Mouse (Mus musculus) neural tube, embryonic 11.5 days (tissue): Measurements from ENCODE around the gene Olfr1250. TPM values are rescaled to one million over a fixed set of nuclear protein-coding genes. Genes with fewer than 3 reads are reported as not detected.
"Not testable (repeated sequence)": the region's sequence is repeated elsewhere in the genome, so short reads cannot be mapped to it uniquely, and the experiment has no call there.

Source experiments
- ATAC-seq: fragments of 200-750 bp; cut with Nextera tagmentation; 2 replicates; pipeline ENCODE4 v1.8.0; 2017; ENCODE audit warnings: moderate number of reproducible peaks, mild to moderate bottlenecking, moderate TSS enrichment, moderate library complexity; ENCODE audit not compliant: insufficient read depth, low FRiP score, low TSS enrichment
- DNase-seq: peaks from one replicate; pipeline ENCODE4 v3.0.0-alpha.2; 2015; ENCODE audit warnings: low spot score
- H3K27ac ChIP-seq: fragments of 300-500 bp; sonication (generic); 2 replicates; pipeline ENCODE4 v1.5.1; 2014; ENCODE audit warnings: low read depth, mild to moderate bottlenecking, low read length
- H3K27me3 ChIP-seq: fragments of 300-500 bp; sonication (generic); 2 replicates; pipeline ENCODE4 v1.6.1; 2014; ENCODE audit warnings: mild to moderate bottlenecking, low read length, mixed read lengths; ENCODE audit not compliant: control insufficient read depth, insufficient read depth
- H3K36me3 ChIP-seq: fragments of 300-500 bp; sonication (generic); 2 replicates; pipeline ENCODE4 v1.6.1; 2014; ENCODE audit warnings: mild to moderate bottlenecking, low read length, moderate library complexity, mixed read lengths; ENCODE audit not compliant: control insufficient read depth, insufficient read depth
- H3K4me1 ChIP-seq: fragments of 300-500 bp; sonication (generic); 2 replicates; pipeline ENCODE4 v1.6.1; 2014; ENCODE audit warnings: low read length, mixed read lengths; ENCODE audit not compliant: control insufficient read depth, insufficient read depth
- H3K4me2 ChIP-seq: fragments of 300-500 bp; sonication (generic); 2 replicates; pipeline ENCODE4 v1.6.1; 2014; ENCODE audit warnings: low read depth, mild to moderate bottlenecking, moderate library complexity
- H3K4me3 ChIP-seq: fragments of 300-500 bp; sonication (generic); 2 replicates; pipeline ENCODE4 v1.5.1; 2014; ENCODE audit warnings: low read depth, low read length
- H3K9ac ChIP-seq: fragments of 300-500 bp; sonication (generic); 2 replicates; pipeline ENCODE4 v1.6.1; 2014; ENCODE audit warnings: mild to moderate bottlenecking, low read length
- H3K9me3 ChIP-seq: fragments of 300-500 bp; sonication (generic); 2 replicates; pipeline ENCODE4 v1.6.1; 2016; ENCODE audit warnings: low read length; ENCODE audit not compliant: control insufficient read depth
- WGBS: fragments of 180-500 bp; shearing (Covaris S2); extraction: QIAGEN DNeasy Blood & Tissue Kit; methylation state at CpG from one replicate; pipeline ENCODE4 v1.1.7; 2014; 5-methylcytosine and 5-hydroxymethylcytosine counted together
- polyA plus RNA-seq: library from polyadenylated mRNA; unstranded; fragments of >200 nt; fragmentation: Nextera tagmentation; extraction: Ambion mirVana; gene quantifications from 2 replicates; pipeline ENCODE4 v1.2.1, GENCODE M21; 2014

Olfr1250 gene
- not detected in 2 replicates for polyA plus RNA-seq

DNA sequence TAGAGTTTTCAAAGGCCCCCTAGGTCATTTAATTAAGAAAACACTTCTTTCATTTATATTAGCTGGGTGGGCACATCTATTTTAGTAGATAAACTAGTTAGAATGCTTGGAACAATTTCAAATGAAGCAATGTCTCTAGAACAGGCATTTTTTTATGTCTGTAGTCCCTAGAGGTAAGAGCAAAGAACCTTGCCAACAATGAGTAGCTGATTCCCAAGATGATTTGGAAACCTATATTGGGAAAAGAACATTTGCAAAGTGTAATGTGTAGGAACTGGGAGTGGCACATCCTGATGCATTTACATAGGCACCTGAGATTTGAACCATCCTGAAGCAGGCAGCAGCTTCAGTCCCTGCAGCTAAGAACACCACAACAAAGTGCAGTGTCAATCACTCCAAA lies at the start of gene Olfr1250:
Gene Olfr1250 (minus strand): TSS at position 101 of the 400 bp plus-strand sequence.
- Histone ChIP-seq H3K27ac (no peak within 1 kb of the TSS), H3K9ac (no peak within 1 kb of the TSS), H3K4me2 (no peak within 1 kb of the TSS), H3K4me3 (no peak within 1 kb of the TSS), H3K4me1 (no peaks in the 10 kb centered on the region), H3K27me3 (no peaks in the 10 kb centered on the region), H3K36me3 (no peaks in the 10 kb centered on the region), H3K9me3 (no peaks in the 10 kb centered on the region)
- no peak for DNase-seq
- no peak for ATAC-seq

DNA sequence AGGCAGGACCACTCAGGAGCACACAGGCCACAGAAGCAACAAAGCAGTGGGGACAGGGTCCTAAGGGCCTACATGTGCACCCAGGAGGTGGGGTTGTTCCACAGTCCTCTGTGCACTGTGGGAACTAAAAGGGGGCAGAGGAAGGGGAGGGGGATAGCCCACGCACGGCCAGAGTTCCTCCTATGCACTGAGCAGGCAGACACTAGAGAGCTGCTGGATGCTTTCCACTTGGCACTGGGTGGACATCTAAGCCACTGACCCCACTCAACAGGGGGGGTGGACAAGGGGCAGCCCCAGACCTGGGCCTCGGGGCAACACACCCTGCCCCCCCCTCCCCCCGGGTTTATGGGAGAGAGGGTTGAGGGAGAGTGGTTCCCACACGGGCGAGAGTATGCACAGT lies 30.7 kb upstream of the Olfr1250 start:
- H3K9me3 ChIP-seq: no peaks in the 10 kb centered on the region
- H3K27me3 ChIP-seq: no peaks in the 10 kb centered on the region
- no peak overlapping the region for H3K4me2 ChIP-seq
- no peak overlapping the region for H3K4me3 ChIP-seq
- no peaks in the 10 kb centered on the region for H3K4me1 ChIP-seq
- 86% methylated on average over 6 of the region's 6 CpGs for WGBS
- ATAC-seq: no peak
- H3K9ac ChIP-seq: no peak overlapping the region
- no peak for DNase-seq
- H3K27ac ChIP-seq: no peak overlapping the region
- H3K36me3 ChIP-seq: no peaks in the 10 kb centered on the region

DNA sequence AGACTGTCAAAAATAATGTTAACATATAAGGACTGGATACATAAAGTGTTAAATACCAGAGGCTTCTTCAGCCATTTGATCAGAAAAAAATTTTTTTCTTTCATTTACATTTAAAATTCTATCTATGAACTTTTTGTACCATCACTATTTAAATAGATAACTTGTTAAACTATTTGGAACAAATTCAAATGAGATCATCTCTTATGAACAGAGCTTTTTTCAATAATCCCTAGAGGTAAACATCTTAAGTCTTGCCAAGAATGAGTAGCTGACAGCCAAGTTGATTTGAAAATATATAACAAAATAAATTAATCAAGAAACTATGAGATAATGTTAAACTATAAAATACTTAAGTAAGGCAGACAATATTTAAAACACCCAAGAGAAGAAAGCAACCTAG lies 10.6 kb upstream of the Olfr1250 start, which contains the start of gene Olfr1251:
Gene Olfr1251 (minus strand): TSS at position 101 of the 400 bp plus-strand sequence.
- H3K36me3 ChIP-seq: no peaks in the 10 kb centered on the region
- H3K9ac ChIP-seq: no peak within 1 kb of the TSS
- DNase-seq (no peak), ATAC-seq (no peak)
- no peaks in the 10 kb centered on the region for H3K9me3 ChIP-seq
- no peak within 1 kb of the TSS for H3K27ac ChIP-seq
- no peak within 1 kb of the TSS for H3K4me3 ChIP-seq
- H3K27me3 ChIP-seq: no peaks in the 10 kb centered on the region
- no peak within 1 kb of the TSS for H3K4me2 ChIP-seq
- no peaks in the 10 kb centered on the region for H3K4me1 ChIP-seq

- Histone ChIP-seq H3K36me3 (no peaks in the 10 kb centered on the region), H3K4me3 (no peak within 1 kb of the TSS), H3K27ac (no peak within 1 kb of the TSS), H3K4me1 (no peaks in the 10 kb centered on the region), H3K9me3 (no peaks in the 10 kb centered on the region), H3K27me3 (no peaks in the 10 kb centered on the region), H3K9ac (no peak within 1 kb of the TSS), H3K4me2 (no peak within 1 kb of the TSS)
- no peak for DNase-seq
- WGBS: 92% methylated on average over 2 of the region's 2 CpGs
- no peak for ATAC-seq
Measured at GRCm38 (mm10) chr2:89634883-89635282, 26.4 kb downstream of the Olfr1250 start, which contains the start of gene Olfr1249. Gene Olfr1249, minus strand, starts transcription at chr2:89634983.

- H3K4me3 ChIP-seq, H3K4me1 ChIP-seq, DNase-seq, H3K36me3 ChIP-seq, ATAC-seq, H3K4me2 ChIP-seq, H3K9me3 ChIP-seq, H3K27ac ChIP-seq, H3K27me3 ChIP-seq, H3K9ac ChIP-seq: not testable (repeated sequence)
- WGBS: 100% methylated on average over 1 of the region's 1 CpGs
Measured at GRCm38 (mm10) chr2:89618145-89618544, 43.1 kb downstream of the Olfr1250 start, which contains the start of gene Olfr1248. Gene Olfr1248, minus strand, starts transcription at chr2:89618245.

- 95% methylated on average over 2 of the region's 2 CpGs for WGBS
- Histone ChIP-seq H3K9me3 (no peaks in the 10 kb centered on the region), H3K27ac (no peak within 1 kb of the TSS), H3K4me3 (no peak within 1 kb of the TSS), H3K9ac (no peak within 1 kb of the TSS), H3K36me3 (no peaks in the 10 kb centered on the region), H3K4me1 (no peaks in the 10 kb centered on the region), H3K4me2 (no peak within 1 kb of the TSS), H3K27me3 (no peaks in the 10 kb centered on the region)
- DNase-seq (no peak), ATAC-seq (no peak)
Measured at GRCm38 (mm10) chr2:89614030-89614429, 47.2 kb downstream of the Olfr1250 start, which contains the start of gene Olfr1247. Gene Olfr1247, minus strand, starts transcription at chr2:89614130.

Other genes with a start within 250 kb of the Olfr1250 start
- not detected in 2 replicates for gene Olfr1239, start 241.1 kb downstream of the Olfr1250 start, polyA plus RNA-seq
- not detected in 2 replicates for gene Olfr1240, start 218.5 kb downstream of the Olfr1250 start, polyA plus RNA-seq
- gene Olfr1241, start 174.3 kb downstream of the Olfr1250 start, polyA plus RNA-seq: not detected in 2 replicates
- gene Olfr1242, start 163.1 kb downstream of the Olfr1250 start, polyA plus RNA-seq: not detected in 2 replicates
- not detected in 2 replicates for gene Olfr1243, start 130.0 kb downstream of the Olfr1250 start, polyA plus RNA-seq
- gene Olfr1245, start 83.0 kb downstream of the Olfr1250 start, polyA plus RNA-seq: not detected in 2 replicates
- not detected in 2 replicates for gene Olfr1246, start 68.3 kb downstream of the Olfr1250 start, polyA plus RNA-seq
- not detected in 2 replicates for gene Olfr1247, start 47.3 kb downstream of the Olfr1250 start, polyA plus RNA-seq
- gene Olfr1248, start 43.2 kb downstream of the Olfr1250 start, polyA plus RNA-seq: not detected in 2 replicates
- not detected in 2 replicates for gene Olfr1249, start 26.5 kb downstream of the Olfr1250 start, polyA plus RNA-seq
- not detected in 2 replicates for gene Olfr1251, start 10.5 kb upstream of the Olfr1250 start, polyA plus RNA-seq
- not detected in 2 replicates for gene Olfr1252, start 63.5 kb upstream of the Olfr1250 start, polyA plus RNA-seq
- not detected in 2 replicates for gene Olfr1253, start 95.6 kb upstream of the Olfr1250 start, polyA plus RNA-seq
- not detected in 2 replicates for gene Olfr1254, start 132.2 kb upstream of the Olfr1250 start, polyA plus RNA-seq
- gene Olfr1255, start 150.6 kb upstream of the Olfr1250 start, polyA plus RNA-seq: not detected in 2 replicates
- gene Olfr1256, start 180.1 kb upstream of the Olfr1250 start, polyA plus RNA-seq: not detected in 2 replicates
- not detected in 2 replicates for gene Olfr48, start 186.7 kb upstream of the Olfr1250 start, polyA plus RNA-seq
- gene Olfr1257, start 217.0 kb upstream of the Olfr1250 start, polyA plus RNA-seq: not detected in 2 replicates